Mouse (Mus musculus) embryonic fibroblast, embryonic 13.5 days (primary cell): ENCODE results near the gene Atp13a3.

Experiments
- CTCF ChIP-seq: IDR thresholded peaks from 2 replicates; pipeline ENCODE4 v1.5.1; 2011; ENCODE audit warnings: mild to moderate bottlenecking, control low read depth, low read length, moderate library complexity, borderline replicate concordance; ENCODE audit not compliant: insufficient read depth
- POLR2A ChIP-seq: IDR thresholded peaks from 2 replicates; pipeline ENCODE4 v1.6.1; 2011; ENCODE audit warnings: low read depth, mild to moderate bottlenecking, control low read depth, low read length, moderate library complexity

DNA sequence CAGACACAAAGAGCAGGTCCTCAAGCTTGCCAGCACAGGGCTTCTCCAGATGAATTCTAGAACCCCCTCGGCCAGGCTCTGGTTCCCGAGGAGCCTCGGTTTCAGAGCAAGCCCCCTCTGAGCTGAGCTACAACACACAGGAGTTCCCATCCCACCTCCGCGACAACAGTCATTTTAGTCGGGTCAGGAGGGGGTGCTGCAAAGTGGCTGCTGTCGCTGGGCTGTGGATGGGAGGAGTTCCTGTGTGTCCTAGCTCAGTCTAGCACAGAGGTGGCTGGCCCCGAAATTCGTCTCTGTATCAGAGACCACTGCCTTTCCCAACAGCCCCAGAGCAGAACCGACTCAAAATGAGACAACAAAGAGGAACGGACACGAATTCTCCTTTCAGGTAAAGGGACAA is 98.5 kb downstream of the Atp13a3 start:
- TF ChIP-seq CTCF (no peak), POLR2A (no peak)
